Mouse (Mus musculus): ENCODE results near the gene Gm4340. TPM values are rescaled to one million over a fixed set of nuclear protein-coding genes. Genes with fewer than 3 reads are reported as not detected.

Gm4340 gene
- not detected for polyA plus RNA-seq (2014; fragmentation: Illumina TruSeq; extraction: RNeasy Lipid Tissue Mini Kit (QIAGEN cat#74804); ENCODE audit: low read depth, low replicate concordance)

GRCm38 (mm10) chr10:104193742-104194141 lies at the start of gene Gm4340:
Gm4340 (plus strand) TSS chr10:104194042.

GRCm38 (mm10) chr10:104151197-104151596 lies 42.6 kb upstream of the Gm4340 start, which contains the start of gene Gm6763:
Gm6763 (plus strand) TSS chr10:104151497.

GRCm38 (mm10) chr10:104159706-104160105 lies 34.1 kb upstream of the Gm4340 start, which contains the start of gene Gm8764:
Gm8764 (plus strand) TSS chr10:104160006.

GRCm38 (mm10) chr10:104168215-104168614 lies 25.6 kb upstream of the Gm4340 start, which contains the start of gene Gm21304:
Gm21304 (plus strand) TSS chr10:104168515.

GRCm38 (mm10) chr10:104176724-104177123 lies 17.1 kb upstream of the Gm4340 start, which contains the start of gene Gm21312:
Gm21312 (plus strand) TSS chr10:104177024.

GRCm38 (mm10) chr10:104185233-104185632 lies 8.6 kb upstream of the Gm4340 start, which contains the start of gene Gm20765:
Gm20765 (plus strand) TSS chr10:104185533.

Other genes with a start within 250 kb of the Gm4340 start
- not detected for gene Gm21293, start 51.1 kb upstream of the Gm4340 start, polyA plus RNA-seq (2014; fragmentation: Illumina TruSeq; extraction: RNeasy Lipid Tissue Mini Kit (QIAGEN cat#74804); ENCODE audit: low read depth, low replicate concordance)
- gene Gm6763, start 42.5 kb upstream of the Gm4340 start, polyA plus RNA-seq (2014; fragmentation: Illumina TruSeq; extraction: RNeasy Lipid Tissue Mini Kit (QIAGEN cat#74804); ENCODE audit: low read depth, low replicate concordance): not detected
- not detected for gene Gm8764, start 34.0 kb upstream of the Gm4340 start, polyA plus RNA-seq (2014; fragmentation: Illumina TruSeq; extraction: RNeasy Lipid Tissue Mini Kit (QIAGEN cat#74804); ENCODE audit: low read depth, low replicate concordance)
- not detected for gene Gm21304, start 25.5 kb upstream of the Gm4340 start, polyA plus RNA-seq (2014; fragmentation: Illumina TruSeq; extraction: RNeasy Lipid Tissue Mini Kit (QIAGEN cat#74804); ENCODE audit: low read depth, low replicate concordance)
- gene Gm21312, start 17.0 kb upstream of the Gm4340 start, polyA plus RNA-seq (2014; fragmentation: Illumina TruSeq; extraction: RNeasy Lipid Tissue Mini Kit (QIAGEN cat#74804); ENCODE audit: low read depth, low replicate concordance): not detected
- gene Gm20765, start 8.5 kb upstream of the Gm4340 start, polyA plus RNA-seq (2014; fragmentation: Illumina TruSeq; extraction: RNeasy Lipid Tissue Mini Kit (QIAGEN cat#74804); ENCODE audit: low read depth, low replicate concordance): not detected

Measured in heart, adult 10 weeks (tissue).